Mouse (Mus musculus): ENCODE results near the gene Vat1l. TPM values are rescaled to one million over a fixed set of nuclear protein-coding genes. Genes with fewer than 3 reads are reported as not detected.

Vat1l gene
- polyA plus RNA-seq, 1 experiment: 0.01 TPM

DNA sequence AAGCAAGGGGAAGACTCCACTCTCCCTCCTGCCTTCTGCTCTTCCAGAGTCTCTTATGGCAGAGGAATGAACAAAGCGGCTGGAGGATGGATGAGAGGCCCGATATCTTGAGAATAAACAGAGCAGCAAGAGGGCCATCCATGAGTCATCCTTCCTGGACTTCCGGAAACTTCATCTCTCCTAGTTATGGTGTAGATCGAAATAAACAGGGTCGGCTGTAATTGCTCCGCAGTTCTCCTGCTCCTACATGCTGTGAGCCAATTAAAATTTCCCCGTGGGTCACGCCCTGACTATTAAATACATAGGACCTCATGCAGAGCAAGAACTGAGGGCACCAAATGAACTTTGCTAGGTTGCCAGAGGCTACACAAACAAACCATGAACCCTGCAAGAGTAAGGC is 155.1 kb downstream of the Vat1l start:
- no peaks in the 10 kb centered on the region for H3K36me3 ChIP-seq (ENCODE audit: control insufficient read depth, insufficient read depth)
- TF ChIP-seq CEBPB (IDR thresholded peaks at IDR 0.05; ENCODE audit: insufficient read depth, poor library complexity, severe bottlenecking) (no peak), MYOD1 (IDR thresholded peaks at IDR 0.05; ENCODE audit: control insufficient read depth in 1 of 3, insufficient read length in 2 of 3, low read depth in 2 of 3) (no peak), TCF12 (IDR thresholded peaks at IDR 0.05; ENCODE audit: insufficient read depth, poor library complexity, severe bottlenecking) (no peak), USF1 (IDR thresholded peaks at IDR 0.05; ENCODE audit: low read depth) (no peak), TCF3 (IDR thresholded peaks at IDR 0.05; ENCODE audit: insufficient read length, low read depth) (no peak), POLR2A (IDR thresholded peaks at IDR 0.05; ENCODE audit: insufficient read length, low read depth) (no peak), MYOG (IDR thresholded peaks at IDR 0.05; ENCODE audit: control insufficient read depth in 1 of 3, insufficient read depth in 1 of 3, insufficient read length in 2 of 3, low read depth in 2 of 3) (no peak), SRF (IDR thresholded peaks at IDR 0.05; ENCODE audit: control insufficient read depth, insufficient read length, low read depth) (no peak), POLR2AphosphoS2 (IDR thresholded peaks at IDR 0.05; ENCODE audit: insufficient read length, low read depth) (no peak)
- H3K27me3 ChIP-seq (ENCODE audit: control insufficient read depth, insufficient read depth, insufficient read length): no peaks in the 10 kb centered on the region
- no peak overlapping the region for H3K4me3 ChIP-seq
- no peaks in the 10 kb centered on the region for H3K79me2 ChIP-seq (ENCODE audit: control insufficient read depth, insufficient read depth)
- H3ac ChIP-seq (ENCODE audit: control insufficient read depth, insufficient read length): no peak overlapping the region
- no peak overlapping the region for H3K4me2 ChIP-seq (ENCODE audit: low read depth)

DNA sequence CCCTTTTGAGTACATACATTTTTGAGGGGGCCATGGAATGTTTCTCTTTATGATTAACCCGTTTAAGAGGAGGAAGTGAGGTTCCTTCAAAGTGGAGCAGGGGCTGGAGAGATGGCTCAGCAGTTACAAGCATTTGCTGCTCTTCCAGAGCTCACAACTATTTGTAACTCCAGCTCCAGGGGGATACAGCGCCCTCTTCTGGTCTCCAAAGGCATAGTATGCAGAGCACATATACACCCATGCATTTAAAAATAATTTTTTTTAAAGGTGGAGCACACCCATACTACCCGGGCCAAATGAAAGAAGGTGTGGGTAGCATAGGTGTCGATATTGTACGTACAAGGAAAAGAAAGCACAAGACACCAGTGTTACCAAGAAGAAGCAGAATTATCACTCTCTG is 157.8 kb downstream of the Vat1l start:
- Histone ChIP-seq H3K4me3 (no peak overlapping the region), H3K4me2 (ENCODE audit: low read depth) (no peak overlapping the region), H3K79me2 (ENCODE audit: control insufficient read depth, insufficient read depth) (no peaks in the 10 kb centered on the region), H3K36me3 (ENCODE audit: control insufficient read depth, insufficient read depth) (no peaks in the 10 kb centered on the region), H3K27me3 (ENCODE audit: control insufficient read depth, insufficient read depth, insufficient read length) (no peaks in the 10 kb centered on the region), H3ac (ENCODE audit: control insufficient read depth, insufficient read length) (no peak overlapping the region)
- no peak for TF ChIP-seq REST (IDR thresholded peaks at IDR 0.05; ENCODE audit: insufficient read depth, insufficient read length)

DNA sequence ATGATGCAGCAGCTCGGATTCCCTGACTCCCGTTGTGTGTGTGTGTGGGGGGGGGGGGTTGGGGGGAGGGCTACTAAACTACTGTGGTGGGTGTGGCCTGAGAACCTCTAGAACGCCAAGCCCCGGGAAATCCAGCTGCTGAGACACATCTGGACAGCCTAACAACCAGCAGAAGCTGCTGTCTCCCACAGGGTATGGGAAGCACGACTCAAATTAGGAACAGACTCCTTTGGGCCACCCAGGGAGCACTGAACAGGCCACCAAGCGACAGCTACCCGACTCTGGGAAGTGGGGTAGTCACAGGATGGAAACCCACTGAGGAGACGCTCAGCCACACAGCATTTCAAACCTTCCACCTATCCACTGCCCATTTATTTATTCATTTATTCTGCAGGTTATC is 158.2 kb downstream of the Vat1l start:
- no peaks in the 10 kb centered on the region for H3K79me2 ChIP-seq (ENCODE audit: control insufficient read depth, insufficient read depth)
- no peak overlapping the region for H3K4me3 ChIP-seq
- H3K4me2 ChIP-seq (ENCODE audit: low read depth): no peak overlapping the region
- H3K27me3 ChIP-seq (ENCODE audit: control insufficient read depth, insufficient read depth, insufficient read length): no peaks in the 10 kb centered on the region
- no peaks in the 10 kb centered on the region for H3K36me3 ChIP-seq (ENCODE audit: control insufficient read depth, insufficient read depth)
- TF ChIP-seq POLR2A (IDR thresholded peaks at IDR 0.05; ENCODE audit: insufficient read length, low read depth): no peak
- TF ChIP-seq REST (IDR thresholded peaks at IDR 0.05; ENCODE audit: insufficient read depth, insufficient read length): no peak
- no peak for TF ChIP-seq USF1 (IDR thresholded peaks at IDR 0.05; ENCODE audit: low read depth)
- no peak for TF ChIP-seq MYOD1 (IDR thresholded peaks at IDR 0.05; ENCODE audit: control insufficient read depth in 1 of 3, insufficient read length in 2 of 3, low read depth in 2 of 3)
- TF ChIP-seq MYOG (IDR thresholded peaks at IDR 0.05; ENCODE audit: control insufficient read depth in 1 of 3, insufficient read depth in 1 of 3, insufficient read length in 2 of 3, low read depth in 2 of 3): no peak
- H3ac ChIP-seq (ENCODE audit: control insufficient read depth, insufficient read length): no peak overlapping the region

DNA sequence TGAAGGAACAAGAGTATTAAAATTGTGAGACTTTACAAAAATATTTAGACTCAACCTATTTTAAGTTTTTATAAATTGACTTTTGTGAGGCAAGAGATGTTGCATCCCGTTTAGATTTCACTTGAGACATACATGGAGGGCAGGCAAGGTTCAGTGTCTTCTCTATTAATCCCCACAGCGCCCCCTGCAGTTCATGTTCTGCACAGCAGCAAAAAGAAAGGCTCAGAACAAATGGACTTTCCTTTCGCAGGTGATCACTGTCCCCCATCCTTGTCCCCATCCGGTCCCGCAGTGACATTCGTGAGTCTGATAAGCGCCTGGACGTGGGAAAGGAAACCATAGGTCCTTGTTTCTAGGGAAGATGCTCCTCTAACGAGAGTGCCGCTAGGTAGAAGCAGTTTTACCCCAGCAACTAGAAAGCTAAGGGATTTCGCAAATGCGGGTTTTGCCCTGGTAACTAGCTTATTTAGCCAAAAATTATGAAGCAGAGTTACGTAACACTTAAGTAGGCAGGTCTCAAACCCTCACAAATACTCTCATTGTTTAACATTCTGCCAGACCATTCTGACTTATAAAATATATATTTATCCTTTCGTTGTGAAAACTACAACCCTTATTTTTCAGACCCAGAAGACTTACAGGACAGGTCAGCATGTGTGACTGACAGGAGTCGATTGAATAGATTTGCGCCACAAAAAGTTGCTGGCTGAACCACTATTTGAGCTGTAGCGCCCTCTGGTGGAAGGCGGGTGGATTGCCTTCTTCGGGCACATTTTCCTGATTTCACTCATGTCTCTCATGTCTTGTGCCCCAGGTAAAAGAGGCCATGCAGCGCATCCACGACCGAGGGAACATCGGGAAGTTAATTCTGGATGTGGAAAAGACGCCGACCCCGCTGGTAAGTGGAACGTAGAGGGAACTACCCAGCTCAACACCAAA is 163.9 kb downstream of the Vat1l start:
- no peak overlapping the region for H3ac ChIP-seq (ENCODE audit: control insufficient read depth, insufficient read length)
- no peaks in the 10 kb centered on the region for H3K79me2 ChIP-seq (ENCODE audit: control insufficient read depth, insufficient read depth)
- no peak overlapping the region for H3K4me2 ChIP-seq (ENCODE audit: low read depth)
- no peaks in the 10 kb centered on the region for H3K36me3 ChIP-seq (ENCODE audit: control insufficient read depth, insufficient read depth)
- no peak for TF ChIP-seq POLR2AphosphoS2 (IDR thresholded peaks at IDR 0.05; ENCODE audit: insufficient read length, low read depth)
- no peak for TF ChIP-seq CEBPB (IDR thresholded peaks at IDR 0.05; ENCODE audit: insufficient read depth, poor library complexity, severe bottlenecking)
- TF ChIP-seq TCF3 (IDR thresholded peaks at IDR 0.05; ENCODE audit: insufficient read length, low read depth): no peak
- TF ChIP-seq MYOG (IDR thresholded peaks at IDR 0.05; ENCODE audit: control insufficient read depth in 1 of 3, insufficient read depth in 1 of 3, insufficient read length in 2 of 3, low read depth in 2 of 3): no peak
- TF ChIP-seq POLR2A (IDR thresholded peaks at IDR 0.05; ENCODE audit: insufficient read length, low read depth): no peak
- no peak for TF ChIP-seq TCF12 (IDR thresholded peaks at IDR 0.05; ENCODE audit: insufficient read depth, poor library complexity, severe bottlenecking)
- no peak for TF ChIP-seq USF1 (IDR thresholded peaks at IDR 0.05; ENCODE audit: low read depth)
- no peak for TF ChIP-seq SRF (IDR thresholded peaks at IDR 0.05; ENCODE audit: control insufficient read depth, insufficient read length, low read depth)
- no peak for TF ChIP-seq MAX (IDR thresholded peaks at IDR 0.05; ENCODE audit: low read depth)
- no peak for TF ChIP-seq REST (IDR thresholded peaks at IDR 0.05; ENCODE audit: insufficient read depth, insufficient read length)
- TF ChIP-seq E2F4 (IDR thresholded peaks at IDR 0.05; ENCODE audit: insufficient read depth): no peak
- no peak for TF ChIP-seq MYOD1 (IDR thresholded peaks at IDR 0.05; ENCODE audit: control insufficient read depth in 1 of 3, insufficient read length in 2 of 3, low read depth in 2 of 3)
- no peaks in the 10 kb centered on the region for H3K27me3 ChIP-seq (ENCODE audit: control insufficient read depth, insufficient read depth, insufficient read length)
- no peak overlapping the region for H3K4me3 ChIP-seq

DNA sequence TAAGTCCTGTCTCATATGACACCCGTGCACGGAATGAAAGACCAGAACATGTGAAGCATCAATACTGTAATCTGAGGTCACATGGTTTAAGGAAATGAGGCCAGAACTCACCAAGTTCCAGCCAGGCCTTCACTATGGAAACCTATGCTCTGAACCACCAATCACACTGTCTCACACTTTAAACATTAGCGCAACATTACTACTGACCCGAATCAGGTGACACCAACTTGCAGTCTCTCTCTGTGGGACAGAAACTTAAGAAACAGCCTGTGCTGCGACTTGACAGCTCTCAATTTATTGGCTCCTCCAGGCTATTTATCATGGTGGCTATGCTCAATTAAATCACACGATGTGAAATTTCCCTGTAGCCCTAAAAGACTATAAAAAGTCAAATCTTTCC is 169.0 kb downstream of the Vat1l start:
- Histone ChIP-seq H3K4me2 (ENCODE audit: low read depth) (no peak overlapping the region), H3K4me3 (no peak overlapping the region), H3ac (ENCODE audit: control insufficient read depth, insufficient read length) (no peak overlapping the region), H3K36me3 (ENCODE audit: control insufficient read depth, insufficient read depth) (no peaks in the 10 kb centered on the region), H3K79me2 (ENCODE audit: control insufficient read depth, insufficient read depth) (no peaks in the 10 kb centered on the region), H3K27me3 (ENCODE audit: control insufficient read depth, insufficient read depth, insufficient read length) (no peaks in the 10 kb centered on the region)
- TF ChIP-seq POLR2AphosphoS2 (IDR thresholded peaks at IDR 0.05; ENCODE audit: insufficient read length, low read depth) (no peak), TCF3 (IDR thresholded peaks at IDR 0.05; ENCODE audit: insufficient read length, low read depth) (no peak), MYOG (IDR thresholded peaks at IDR 0.05; ENCODE audit: control insufficient read depth in 1 of 3, insufficient read depth in 1 of 3, insufficient read length in 2 of 3, low read depth in 2 of 3) (no peak), E2F4 (IDR thresholded peaks at IDR 0.05; ENCODE audit: insufficient read depth) (no peak), USF1 (IDR thresholded peaks at IDR 0.05; ENCODE audit: low read depth) (no peak), MYOD1 (IDR thresholded peaks at IDR 0.05; ENCODE audit: control insufficient read depth in 1 of 3, insufficient read length in 2 of 3, low read depth in 2 of 3) (no peak), POLR2A (IDR thresholded peaks at IDR 0.05; ENCODE audit: insufficient read length, low read depth) (no peak), CEBPB (IDR thresholded peaks at IDR 0.05; ENCODE audit: insufficient read depth, poor library complexity, severe bottlenecking) (no peak), SRF (IDR thresholded peaks at IDR 0.05; ENCODE audit: control insufficient read depth, insufficient read length, low read depth) (no peak), MAX (IDR thresholded peaks at IDR 0.05; ENCODE audit: low read depth) (no peak), TCF12 (IDR thresholded peaks at IDR 0.05; ENCODE audit: insufficient read depth, poor library complexity, severe bottlenecking) (no peak), REST (IDR thresholded peaks at IDR 0.05; ENCODE audit: insufficient read depth, insufficient read length) (no peak)
